In genomic region chr2:120628076-120628865, GRCm38 (mm10) we compare ENCODE assay signal across 8 mouse cellular contexts. TPM values are rescaled to one million over a fixed set of nuclear protein-coding genes. Genes with fewer than 3 reads are reported as not detected.
DNase-seq lines count a peak whose midpoint lies in the region; ATAC-seq lines count a peak whose summit lies in the region.

No protein-coding gene starts in this region.

- H3K4me3 ChIP-seq in forebrain, embryonic 11.5 days (ENCODE audit: low read depth, low read length), result peak overlapping the region; percentile 25
- peak overlapping the region; percentile 60 for H3K4me3 ChIP-seq in liver, embryonic 13.5 days (replicated peaks)

- ATAC-seq in frontal cortex, adult (ENCODE audit: low TSS enrichment), result peak; percentile 10; the same call in 1 of the 2 replicates
- ATAC-seq in forebrain, embryonic 11.5 days (replicated peaks; ENCODE audit: low FRiP score), result peak; percentile 16; the same call in 1 of the 2 replicates
- ATAC-seq in liver, embryonic 13.5 days (ENCODE audit: low read depth), result no peak
- no peak for ATAC-seq in megakaryocyte progenitor cell, adult 5-6 weeks (replicated peaks; ENCODE audit: poor library complexity)

- no peaks in the 10 kb centered on the region for H3K9me3 ChIP-seq in forebrain, embryonic 11.5 days (ENCODE audit: control insufficient read depth, low read length)
- H3K9me3 ChIP-seq in liver, embryonic 13.5 days (replicated peaks), result no peaks in the 10 kb centered on the region

- no peak for DNase-seq in frontal cortex, adult 2 months (ENCODE audit: extremely low spot score in 1 of 2, low spot score in 1 of 2)
- DNase-seq in 3T3-L1 (ENCODE audit: low read depth, low spot score), result peak; percentile 37
- DNase-seq in forebrain, embryonic 11.5 days (ENCODE audit: low spot score), result no peak
- no peak for DNase-seq in liver, embryonic 13.5 days
- DNase-seq in thymus, postnatal 36 days, result no peak
- DNase-seq in ovary, postnatal 36 days (ENCODE audit: low spot score), result no peak

- 36% methylated on average over 10 of the region's 10 CpGs for WGBS in forebrain, embryonic 11.5 days
- WGBS in liver, embryonic 13.5 days (ENCODE audit: insufficient replicate concordance), result 29% methylated on average over 10 of the region's 10 CpGs

- no peaks in the 10 kb centered on the region for H3K36me3 ChIP-seq in forebrain, embryonic 11.5 days (ENCODE audit: control insufficient read depth, insufficient read depth, low read length)
- H3K36me3 ChIP-seq in liver, embryonic 13.5 days, result no peaks in the 10 kb centered on the region

- H3K27ac ChIP-seq in forebrain, embryonic 11.5 days (ENCODE audit: low read depth, low read length), result no peak overlapping the region
- no peak overlapping the region for H3K27ac ChIP-seq in liver, embryonic 13.5 days

- H3K4me1 ChIP-seq in forebrain, embryonic 11.5 days (replicated peaks; ENCODE audit: control insufficient read depth, insufficient read depth, low read length), result 0 out of 2 replicates have a peak, but pooled peaks cover 2% of the 10 kb centered on the region
- peaks cover 41% of the 10 kb centered on the region for H3K4me1 ChIP-seq in liver, embryonic 13.5 days (replicated peaks)

- H3K9ac ChIP-seq in forebrain, embryonic 11.5 days (ENCODE audit: low read length), result no peak overlapping the region; the same call in 1 of the 2 replicates
- H3K9ac ChIP-seq in liver, embryonic 13.5 days, result peak overlapping the region; percentile 14; the same call in 1 of the 2 replicates

- H3K4me2 ChIP-seq in forebrain, embryonic 11.5 days (ENCODE audit: low read depth, low read length, severe bottlenecking), result peak overlapping the region; percentile 45; the same call in 1 of the 2 replicates
- H3K4me2 ChIP-seq in liver, embryonic 13.5 days, result peak overlapping the region; percentile 86

- no peaks in the 10 kb centered on the region for H3K27me3 ChIP-seq in forebrain, embryonic 11.5 days (ENCODE audit: control insufficient read depth, insufficient read depth, low read length)
- peaks cover 19% of the 10 kb centered on the region for H3K27me3 ChIP-seq in liver, embryonic 13.5 days

RNA-seq across cellular contexts. Expression of gene Stard9, which starts 0.7 kb away (rescaled TPM):
- 15.2 and 16.4 TPM in 2 replicates for polyA plus RNA-seq in frontal cortex, adult 2 months (2012; rRNA removed)
- 3.9 and 5.4 TPM in 2 replicates for polyA plus RNA-seq in forebrain, embryonic 11.5 days (2014; fragmentation: Nextera tagmentation; extraction: Ambion mirVana)
- 0.61 and 0.85 TPM in 2 replicates for polyA plus RNA-seq in liver, embryonic 13.5 days (2015; fragmentation: Nextera tagmentation; extraction: Ambion mirVana)
- 1.2 and 2.5 TPM in 2 replicates for total RNA-seq in megakaryocyte progenitor cell, adult 5-6 weeks (2015)
- 1.3 TPM in 2 replicates for total RNA-seq in megakaryocyte progenitor cell, adult 5-6 weeks (2017)

RNA-seq across cellular contexts. Expression of gene Lrrc57, which starts 19.0 kb away (rescaled TPM):
- 35.1 and 35.7 TPM in 2 replicates for polyA plus RNA-seq in frontal cortex, adult 2 months (2012; rRNA removed)
- polyA plus RNA-seq in forebrain, embryonic 11.5 days (2014; fragmentation: Nextera tagmentation; extraction: Ambion mirVana), result 35.3 and 35.7 TPM in 2 replicates
- polyA plus RNA-seq in liver, embryonic 13.5 days (2015; fragmentation: Nextera tagmentation; extraction: Ambion mirVana), result 14.2 and 15.6 TPM in 2 replicates
- 21.4 and 25.6 TPM in 2 replicates for total RNA-seq in megakaryocyte progenitor cell, adult 5-6 weeks (2015)
- 16.5 and 22.9 TPM in 2 replicates for total RNA-seq in megakaryocyte progenitor cell, adult 5-6 weeks (2017)

RNA-seq across cellular contexts. Expression of gene Haus2, which starts 19.1 kb away (rescaled TPM):
- 14.9 and 17.1 TPM in 2 replicates for polyA plus RNA-seq in frontal cortex, adult 2 months (2012; rRNA removed)
- 40.7 and 43.2 TPM in 2 replicates for polyA plus RNA-seq in forebrain, embryonic 11.5 days (2014; fragmentation: Nextera tagmentation; extraction: Ambion mirVana)
- 17.6 and 19.1 TPM in 2 replicates for polyA plus RNA-seq in liver, embryonic 13.5 days (2015; fragmentation: Nextera tagmentation; extraction: Ambion mirVana)
- total RNA-seq in megakaryocyte progenitor cell, adult 5-6 weeks (2015), result 28.5 and 29.9 TPM in 2 replicates
- 17.6 and 17.7 TPM in 2 replicates for total RNA-seq in megakaryocyte progenitor cell, adult 5-6 weeks (2017)

Comparison
In these comparisons a context has a peak if more than half of its experiments do, and no peak if none do; other contexts are left out.
1. ATAC-seq: peak in frontal cortex, adult (single experiment) and forebrain, embryonic 11.5 days (single experiment); none in liver, embryonic 13.5 days (single experiment) and megakaryocyte progenitor cell, adult 5-6 weeks (single experiment).